Mouse (Mus musculus): Measurements from ENCODE around the gene Nalcn. TPM values are rescaled to one million over a fixed set of nuclear protein-coding genes. Genes with fewer than 3 reads are reported as not detected.

Nalcn gene
- total RNA-seq, 2 experiments from 2014 or later: 65.2 to 72.3 TPM

DNA sequence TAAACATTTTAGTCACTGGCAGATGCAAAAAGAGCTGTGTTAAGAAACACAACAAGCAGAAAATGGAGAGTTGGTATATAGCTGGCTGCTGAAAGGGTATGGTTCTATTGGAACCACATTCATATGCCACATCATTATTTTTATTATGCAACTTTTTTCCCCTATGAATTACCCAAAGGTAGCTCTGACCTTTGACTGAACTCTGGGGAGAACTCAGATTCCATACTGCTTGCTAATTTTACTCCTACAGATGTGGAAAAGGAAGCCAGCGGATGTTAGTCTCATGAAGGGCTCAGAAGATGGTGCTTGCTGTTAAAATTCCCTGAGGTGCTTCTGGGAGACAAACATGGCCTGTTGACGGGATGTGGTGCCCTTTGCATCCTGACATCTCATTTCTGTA, 389.9 kb downstream of the Nalcn start:
- intact Hi-C loops (cut with DNase I): no loop called here
- DNase-seq (ENCODE audit: low spot score in 2 of 2): no peak

DNA sequence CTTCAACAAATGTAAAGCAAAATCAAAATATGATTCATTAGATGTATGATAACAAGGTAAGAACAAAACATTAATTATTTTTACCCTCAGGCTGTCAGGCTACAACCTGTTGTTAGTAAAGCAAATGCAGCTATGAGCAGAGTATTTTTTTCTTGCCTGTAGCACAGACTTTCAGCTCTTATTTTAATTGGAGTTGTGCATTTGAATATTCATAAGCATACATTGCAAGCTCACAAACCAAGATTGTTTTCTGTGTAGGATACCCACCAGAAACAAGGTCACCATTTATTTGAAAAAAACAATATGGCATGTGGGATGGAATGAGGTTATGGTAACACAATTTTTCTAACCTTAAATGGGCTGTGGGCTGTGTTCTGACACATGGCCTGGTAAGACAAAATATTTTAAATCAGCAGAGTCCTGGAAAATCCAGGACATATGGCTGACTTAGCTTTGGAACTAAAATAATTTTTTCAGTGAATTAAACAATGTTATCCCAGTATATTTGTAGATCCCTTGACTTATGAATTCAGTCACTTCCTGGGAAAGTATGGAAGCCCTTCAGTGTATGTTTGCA, 394.2 kb downstream of the Nalcn start:
- intact Hi-C loops (cut with DNase I): no loop called here
- no peak for DNase-seq (ENCODE audit: low spot score in 2 of 2)

Other genes with a start within 250 kb of the Nalcn start
- 1 to 10 TPM in 1 of 2 experiments, under 1 TPM in 1; 0.84 to 1.8 TPM for gene Itgbl1, start 32.8 kb upstream of the Nalcn start, total RNA-seq (2021)

Measured in left cerebral cortex, postnatal 36 days (tissue).